Mouse (Mus musculus): ENCODE measurements around the gene Cdh23. TPM values are rescaled to one million over a fixed set of nuclear protein-coding genes. Genes with fewer than 3 reads are reported as not detected.

Gene Cdh23
- polyA plus RNA-seq, 1 experiment from 2014 or later, result 0.50 TPM

DNA sequence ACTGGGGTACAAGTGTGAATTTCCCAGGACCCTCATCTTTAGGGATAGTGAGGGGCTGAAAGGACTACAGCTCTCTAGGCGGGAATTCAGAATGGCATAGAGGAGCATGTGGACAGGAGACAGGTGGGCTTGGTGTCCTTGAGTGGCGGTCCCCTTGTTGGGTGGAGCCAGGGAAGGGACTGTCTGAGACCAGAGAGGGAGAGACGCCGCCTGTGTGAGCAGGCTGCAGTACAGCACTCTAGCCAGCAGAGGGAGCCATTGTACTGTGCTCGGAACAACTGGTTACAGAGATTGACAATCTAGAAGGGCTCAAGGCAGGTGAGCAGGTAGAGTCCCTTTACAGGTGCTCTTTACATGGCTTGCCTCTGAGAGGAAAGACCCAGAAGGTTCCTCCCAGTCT, 288.5 kb downstream of the Cdh23 start:
- Histone ChIP-seq H3K36me3 (ENCODE audit: insufficient read depth, low read length) (no peaks in the 10 kb centered on the region), H3K9ac (replicated peaks; ENCODE audit: low read length) (no peak overlapping the region), H3K9me3 (ENCODE audit: low read length) (no peaks in the 10 kb centered on the region), H3K4me3 (ENCODE audit: low read length) (no peak overlapping the region), H3K4me2 (replicated peaks; ENCODE audit: low read depth, low read length) (no peak overlapping the region), H3K4me1 (ENCODE audit: insufficient read depth, low read length) (no peaks in the 10 kb centered on the region), H3K27ac (ENCODE audit: low read length) (no peak overlapping the region), H3K27me3 (ENCODE audit: insufficient read depth, low read length) (0 out of 2 replicates have a peak, but pooled peaks cover 3% of the 10 kb centered on the region)
- 0 out of 2 replicates have a peak, but pooled peaks have one; percentile 21 for ATAC-seq (ENCODE audit: low FRiP score, low TSS enrichment)
- WGBS, result 2% methylated on average over 5 of the region's 5 CpGs

DNA sequence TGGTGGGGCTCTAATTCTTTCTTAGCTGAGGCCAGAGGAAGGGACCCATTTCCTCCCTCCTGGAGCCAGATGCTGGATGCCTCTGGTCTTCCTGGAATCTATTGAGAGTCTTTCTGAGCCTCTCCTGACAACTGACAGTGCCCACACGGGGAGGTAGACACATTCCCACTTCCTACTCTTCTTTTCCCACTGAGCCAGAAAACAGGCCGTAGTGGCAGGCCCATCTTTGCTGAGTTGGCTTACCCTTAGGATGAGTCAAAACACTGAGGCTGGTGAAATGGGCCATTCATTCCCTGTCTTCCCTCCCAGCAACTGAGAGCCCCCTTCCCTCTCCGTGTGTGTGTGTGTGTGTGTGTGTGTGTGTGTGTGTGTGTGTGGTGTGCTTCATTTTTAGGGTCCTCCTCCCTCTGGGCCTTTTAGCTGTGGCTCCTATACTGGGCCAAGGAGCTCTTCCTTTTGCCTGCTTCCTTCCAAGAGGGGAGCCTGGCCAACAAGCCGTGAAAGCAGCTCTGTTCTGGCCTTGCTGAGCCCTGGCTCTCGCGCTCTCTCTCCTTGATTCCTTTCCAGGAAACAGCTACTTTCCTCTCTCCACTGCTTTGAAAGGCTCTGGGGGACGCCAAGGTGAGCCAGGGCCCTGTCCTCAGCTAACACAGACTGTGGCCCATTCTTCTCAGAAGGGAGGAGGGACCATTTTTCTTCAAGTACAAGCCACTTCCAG, 290.7 kb downstream of the Cdh23 start:
- no peaks in the 10 kb centered on the region for H3K9me3 ChIP-seq (ENCODE audit: low read length)
- no peak overlapping the region for H3K27ac ChIP-seq (ENCODE audit: low read length)
- 51% methylated on average over 7 of the region's 7 CpGs for WGBS

DNA sequence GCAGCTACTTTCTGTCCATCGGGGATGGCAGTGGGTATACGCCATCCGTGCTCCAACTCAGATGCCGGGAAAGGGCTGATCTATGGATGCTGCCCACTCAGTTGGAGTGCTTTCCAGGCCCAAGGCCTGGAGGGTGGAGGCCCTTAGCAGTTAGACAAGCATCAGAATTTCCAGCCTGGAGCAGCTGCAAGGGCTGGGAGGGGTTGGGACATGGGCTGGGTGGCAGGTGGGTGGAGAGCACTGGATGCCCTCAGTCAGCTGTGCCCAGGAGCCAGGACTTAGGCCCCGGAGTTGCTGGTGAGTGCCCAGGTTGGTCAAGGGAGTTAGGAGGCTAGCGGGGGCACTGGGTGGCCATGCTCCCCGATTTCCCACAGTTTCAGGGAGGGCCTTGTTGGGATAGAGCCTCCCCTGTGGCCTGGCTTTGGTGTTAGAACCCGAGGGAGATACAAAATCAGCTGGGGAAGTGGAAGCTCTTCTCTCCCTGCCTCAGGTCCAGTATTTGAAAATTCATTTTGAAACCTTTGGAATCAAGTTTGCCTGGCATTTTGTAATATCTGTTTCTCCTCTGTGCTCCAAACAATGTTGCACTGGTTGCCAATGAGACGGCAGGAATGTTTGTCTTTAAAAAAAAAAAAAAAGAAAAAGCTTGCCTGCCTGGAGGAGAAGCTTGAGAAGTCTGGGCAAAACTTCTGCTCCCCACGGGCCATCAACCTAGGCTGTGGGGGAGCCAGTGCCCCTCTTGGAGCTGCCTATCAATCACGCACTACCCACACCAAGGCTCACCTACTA, 295.6 kb downstream of the Cdh23 start:
- Histone ChIP-seq H3K9me3 (ENCODE audit: low read length) (no peaks in the 10 kb centered on the region), H3K27ac (ENCODE audit: low read length) (no peak overlapping the region), H3K4me1 (ENCODE audit: insufficient read depth, low read length) (no peaks in the 10 kb centered on the region), H3K9ac (replicated peaks; ENCODE audit: low read length) (no peak overlapping the region), H3K4me3 (ENCODE audit: low read length) (no peak overlapping the region), H3K27me3 (ENCODE audit: insufficient read depth, low read length) (no peaks in the 10 kb centered on the region), H3K36me3 (ENCODE audit: insufficient read depth, low read length) (no peaks in the 10 kb centered on the region), H3K4me2 (replicated peaks; ENCODE audit: low read depth, low read length) (no peak overlapping the region)
- no peak for ATAC-seq (ENCODE audit: low FRiP score, low TSS enrichment)
- 72% methylated on average over 11 of the region's 11 CpGs for WGBS

More for the DNA sequence above, 290.7 kb downstream of the Cdh23 start:
- Histone ChIP-seq H3K4me2 (replicated peaks; ENCODE audit: low read depth, low read length) (no peak overlapping the region), H3K4me1 (ENCODE audit: insufficient read depth, low read length) (no peaks in the 10 kb centered on the region), H3K9ac (replicated peaks; ENCODE audit: low read length) (no peak overlapping the region), H3K36me3 (ENCODE audit: insufficient read depth, low read length) (no peaks in the 10 kb centered on the region), H3K27me3 (ENCODE audit: insufficient read depth, low read length) (0 out of 2 replicates have a peak, but pooled peaks cover 1% of the 10 kb centered on the region), H3K4me3 (ENCODE audit: low read length) (no peak overlapping the region)
- ATAC-seq (ENCODE audit: low FRiP score, low TSS enrichment), result no peak

DNA sequence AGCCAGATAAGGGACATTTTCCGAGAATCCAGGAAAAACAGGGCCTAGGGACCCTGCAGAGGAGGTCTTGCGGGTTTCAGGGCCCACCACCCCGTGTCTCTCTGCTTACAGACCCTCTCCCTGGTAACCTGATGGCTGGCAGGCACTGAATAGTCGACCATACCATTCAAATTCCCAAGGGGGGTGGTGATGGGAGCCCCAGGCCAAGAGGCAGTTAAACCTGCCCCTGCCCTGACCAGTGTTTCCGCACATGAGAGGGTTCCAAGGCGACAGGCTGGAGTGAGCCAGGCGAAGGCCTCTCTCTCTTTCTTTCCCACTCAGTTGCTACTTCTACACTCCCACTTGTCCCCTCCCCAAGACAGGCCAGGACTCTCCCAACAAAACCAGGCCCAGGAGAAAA, 296.8 kb downstream of the Cdh23 start, which contains the start of gene Gm17455:
Gene Gm17455, plus strand, starts transcription at position 278 of the 400 bp plus-strand sequence.
- no peaks in the 10 kb centered on the region for H3K9me3 ChIP-seq (ENCODE audit: low read length)

DNA sequence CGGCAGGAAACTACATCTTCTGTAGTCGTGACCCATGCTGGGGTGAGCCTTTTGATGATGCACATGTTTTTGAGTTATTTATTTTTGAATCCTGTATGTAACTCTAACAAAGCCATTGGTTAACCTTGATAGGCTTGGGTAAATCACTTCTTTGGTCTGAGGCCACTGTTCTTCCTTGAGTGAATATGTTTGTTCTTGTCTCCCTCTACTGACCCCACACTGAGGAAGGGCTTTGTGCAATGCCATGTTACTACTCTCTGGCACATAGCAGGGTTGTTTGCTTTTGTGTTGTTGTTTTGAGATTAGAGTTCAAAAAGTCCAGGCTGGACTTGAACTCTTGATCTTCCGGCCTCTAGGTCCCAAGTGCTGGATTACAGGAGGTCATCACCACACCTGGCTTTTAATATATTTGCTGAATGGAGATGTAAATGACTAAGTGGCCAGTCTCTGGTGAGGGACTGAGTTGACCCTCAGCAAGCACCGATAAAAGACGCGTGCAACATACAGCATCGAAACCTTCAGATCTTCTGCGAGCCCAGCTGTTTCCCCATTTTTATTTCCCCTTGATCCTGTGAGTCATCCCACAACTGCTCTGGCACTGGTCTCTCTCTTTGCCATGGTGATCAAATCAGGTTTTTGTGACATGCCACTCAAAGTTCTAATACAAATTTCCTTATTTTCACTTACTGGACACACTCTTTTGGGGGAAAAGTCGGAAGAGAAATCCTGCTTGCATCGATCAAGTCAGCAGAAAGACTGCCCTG, 298.1 kb downstream of the Cdh23 start:
- H3K36me3 ChIP-seq (ENCODE audit: insufficient read depth, low read length), result no peaks in the 10 kb centered on the region
- no peaks in the 10 kb centered on the region for H3K4me1 ChIP-seq (ENCODE audit: insufficient read depth, low read length)
- H3K9ac ChIP-seq (replicated peaks; ENCODE audit: low read length), result no peak overlapping the region
- no peaks in the 10 kb centered on the region for H3K27me3 ChIP-seq (ENCODE audit: insufficient read depth, low read length)
- H3K4me3 ChIP-seq (ENCODE audit: low read length), result no peak overlapping the region
- H3K27ac ChIP-seq (ENCODE audit: low read length), result no peak overlapping the region
- WGBS, result 88% methylated on average over 10 of the region's 10 CpGs
- no peak overlapping the region for H3K4me2 ChIP-seq (replicated peaks; ENCODE audit: low read depth, low read length)
- no peak for ATAC-seq (ENCODE audit: low FRiP score, low TSS enrichment)
- no peaks in the 10 kb centered on the region for H3K9me3 ChIP-seq (ENCODE audit: low read length)

More for the DNA sequence above, 296.8 kb downstream of the Cdh23 start, which contains the start of gene Gm17455:
- Histone ChIP-seq H3K9ac (replicated peaks; ENCODE audit: low read length) (no peak within 1 kb of the TSS), H3K4me2 (replicated peaks; ENCODE audit: low read depth, low read length) (no peak within 1 kb of the TSS), H3K27ac (ENCODE audit: low read length) (no peak within 1 kb of the TSS), H3K36me3 (ENCODE audit: insufficient read depth, low read length) (no peaks in the 10 kb centered on the region), H3K4me1 (ENCODE audit: insufficient read depth, low read length) (no peaks in the 10 kb centered on the region), H3K27me3 (ENCODE audit: insufficient read depth, low read length) (no peaks in the 10 kb centered on the region), H3K4me3 (ENCODE audit: low read length) (no peak within 1 kb of the TSS)
- 41% methylated on average over 7 of the region's 7 CpGs for WGBS
- no peak for ATAC-seq (ENCODE audit: low FRiP score, low TSS enrichment)

DNA sequence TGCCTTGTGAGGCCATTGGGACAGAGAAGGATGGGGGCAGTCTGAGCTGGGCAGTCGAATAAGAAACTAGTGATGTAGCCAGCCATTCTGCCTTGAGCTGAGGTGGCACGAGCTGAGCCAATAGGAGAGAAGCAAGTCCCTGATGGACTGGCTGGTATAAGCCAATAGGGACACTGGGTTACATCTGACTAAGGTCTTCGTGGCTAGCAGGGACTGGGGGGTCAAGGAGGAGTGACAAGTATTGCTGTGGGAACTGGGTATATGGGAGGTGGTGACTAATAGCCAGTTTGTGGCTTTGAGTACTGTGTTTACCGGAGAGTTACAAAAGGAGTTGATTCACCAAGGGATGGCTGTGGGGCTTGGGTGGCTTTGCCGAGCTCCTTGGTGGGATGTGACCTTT, 300.7 kb downstream of the Cdh23 start:
- Histone ChIP-seq H3K4me3 (ENCODE audit: low read length) (no peak overlapping the region), H3K36me3 (ENCODE audit: insufficient read depth, low read length) (no peaks in the 10 kb centered on the region), H3K27ac (ENCODE audit: low read length) (no peak overlapping the region), H3K9me3 (ENCODE audit: low read length) (no peaks in the 10 kb centered on the region), H3K27me3 (ENCODE audit: insufficient read depth, low read length) (no peaks in the 10 kb centered on the region), H3K4me1 (ENCODE audit: insufficient read depth, low read length) (no peaks in the 10 kb centered on the region), H3K4me2 (replicated peaks; ENCODE audit: low read depth, low read length) (no peak overlapping the region), H3K9ac (replicated peaks; ENCODE audit: low read length) (no peak overlapping the region)
- no peak for ATAC-seq (ENCODE audit: low FRiP score, low TSS enrichment)
- 67% methylated on average over 5 of the region's 5 CpGs for WGBS

DNA sequence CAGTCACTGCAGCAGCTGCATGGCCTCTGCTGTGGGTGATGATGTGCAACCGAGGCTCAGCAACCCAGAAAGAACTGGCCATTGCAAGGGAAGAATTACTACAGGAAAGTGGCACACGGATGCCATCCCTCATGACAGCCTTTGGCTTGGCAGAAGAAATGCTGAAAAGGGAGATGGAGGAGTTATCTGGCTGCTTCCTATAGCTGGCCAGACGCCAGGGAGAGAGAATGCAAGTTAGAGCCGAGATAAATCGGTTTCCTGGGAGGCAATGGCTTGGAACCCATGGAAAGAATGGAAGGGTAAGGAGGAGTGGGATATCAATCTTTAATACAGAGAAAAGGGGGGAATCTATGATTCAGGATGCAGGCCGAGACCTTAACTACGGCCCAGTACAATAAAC, 301.4 kb downstream of the Cdh23 start:
- Histone ChIP-seq H3K27ac (ENCODE audit: low read length) (no peak overlapping the region), H3K9ac (replicated peaks; ENCODE audit: low read length) (no peak overlapping the region), H3K27me3 (ENCODE audit: insufficient read depth, low read length) (no peaks in the 10 kb centered on the region), H3K4me2 (replicated peaks; ENCODE audit: low read depth, low read length) (no peak overlapping the region), H3K9me3 (ENCODE audit: low read length) (no peaks in the 10 kb centered on the region), H3K36me3 (ENCODE audit: insufficient read depth, low read length) (no peaks in the 10 kb centered on the region), H3K4me3 (ENCODE audit: low read length) (no peak overlapping the region), H3K4me1 (ENCODE audit: insufficient read depth, low read length) (no peaks in the 10 kb centered on the region)
- ATAC-seq (ENCODE audit: low FRiP score, low TSS enrichment), result no peak
- 70% methylated on average over 7 of the region's 7 CpGs for WGBS

DNA sequence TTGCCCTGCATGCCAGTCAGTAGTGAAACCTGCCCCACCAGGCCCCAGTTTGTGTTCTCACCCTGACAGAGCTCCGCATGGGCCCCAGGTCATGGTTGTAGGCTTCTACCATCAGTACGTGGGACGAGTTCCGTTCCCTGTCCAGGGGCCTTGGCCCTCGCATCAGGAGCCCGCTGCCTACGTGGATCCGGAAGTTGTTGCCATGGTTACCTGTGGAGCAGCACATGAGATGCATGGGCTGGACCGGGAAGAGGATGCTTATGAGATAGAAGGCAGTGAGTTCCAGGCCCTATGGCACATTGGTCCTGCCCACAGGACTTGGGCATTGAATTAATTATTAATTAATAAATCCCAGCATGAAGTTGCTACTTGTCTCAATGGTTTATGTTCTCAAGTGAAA, 304.6 kb downstream of the Cdh23 start:
- Histone ChIP-seq H3K9ac (replicated peaks; ENCODE audit: low read length) (no peak overlapping the region), H3K9me3 (ENCODE audit: low read length) (no peaks in the 10 kb centered on the region), H3K4me2 (replicated peaks; ENCODE audit: low read depth, low read length) (no peak overlapping the region), H3K4me3 (ENCODE audit: low read length) (no peak overlapping the region), H3K27ac (ENCODE audit: low read length) (no peak overlapping the region), H3K27me3 (ENCODE audit: insufficient read depth, low read length) (no peaks in the 10 kb centered on the region), H3K4me1 (ENCODE audit: insufficient read depth, low read length) (0 out of 2 replicates have a peak, but pooled peaks cover 3% of the 10 kb centered on the region), H3K36me3 (ENCODE audit: insufficient read depth, low read length) (no peaks in the 10 kb centered on the region)
- WGBS, result 91% methylated on average over 9 of the region's 9 CpGs
- ATAC-seq (ENCODE audit: low FRiP score, low TSS enrichment), result no peak

DNA sequence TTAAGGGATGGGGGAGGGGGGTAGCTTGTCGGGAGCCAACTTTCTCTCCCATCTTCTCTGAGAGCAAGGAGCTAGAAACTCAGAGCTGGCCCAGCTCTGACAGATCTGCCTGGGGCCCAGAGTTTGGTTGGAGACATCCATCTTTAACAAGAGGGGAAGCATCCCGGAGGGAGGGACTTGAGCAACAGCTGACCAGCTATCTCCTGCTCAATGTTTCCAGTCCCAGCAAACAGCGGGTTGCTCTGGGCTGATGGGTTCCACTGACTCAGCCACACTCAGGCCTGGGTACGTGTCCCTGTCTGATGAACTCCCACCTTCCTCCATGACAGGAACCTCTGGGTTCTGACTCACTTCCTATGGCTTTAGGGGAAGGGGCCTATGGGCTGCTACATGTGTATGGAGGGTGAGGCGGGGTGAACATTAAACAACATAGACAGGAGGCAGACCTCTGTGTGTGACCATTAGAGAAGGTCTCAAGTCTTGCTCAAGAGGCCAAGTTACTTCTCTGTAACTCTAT, 305.3 kb downstream of the Cdh23 start:
- Histone ChIP-seq H3K9me3 (ENCODE audit: low read length) (no peaks in the 10 kb centered on the region), H3K4me1 (ENCODE audit: insufficient read depth, low read length) (0 out of 2 replicates have a peak, but pooled peaks cover 3% of the 10 kb centered on the region), H3K36me3 (ENCODE audit: insufficient read depth, low read length) (no peaks in the 10 kb centered on the region), H3K9ac (replicated peaks; ENCODE audit: low read length) (no peak overlapping the region), H3K4me2 (replicated peaks; ENCODE audit: low read depth, low read length) (no peak overlapping the region), H3K27me3 (ENCODE audit: insufficient read depth, low read length) (no peaks in the 10 kb centered on the region), H3K27ac (ENCODE audit: low read length) (no peak overlapping the region), H3K4me3 (ENCODE audit: low read length) (no peak overlapping the region)
- no peak for ATAC-seq (ENCODE audit: low FRiP score, low TSS enrichment)
- WGBS, result 75% methylated on average over 5 of the region's 5 CpGs
